Comparison of ENCODE assay signal across 7 mouse cellular contexts in the genomic region with DNA sequence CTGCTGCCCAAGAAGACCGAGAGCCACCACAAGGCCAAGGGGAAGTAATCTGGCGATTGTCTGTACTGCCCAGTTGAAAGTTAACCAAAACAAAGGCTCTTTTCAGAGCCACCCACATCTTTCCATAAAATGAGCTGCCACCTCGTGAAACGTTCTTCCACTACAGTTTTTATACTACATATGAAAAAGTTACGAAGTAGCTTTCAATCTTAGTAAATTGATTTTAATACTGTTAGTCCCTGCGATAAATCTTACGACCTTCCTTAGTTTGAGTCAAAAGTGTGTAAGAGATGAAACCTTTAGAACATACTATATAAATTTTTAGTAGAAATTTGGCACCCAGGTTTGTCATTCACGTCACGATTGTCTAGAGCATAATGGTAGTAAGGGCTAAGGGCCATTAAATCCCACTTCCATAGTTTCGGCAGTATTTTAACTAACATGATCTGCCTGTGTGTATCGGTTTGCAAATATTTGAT. TPM values are rescaled to one million over a fixed set of nuclear protein-coding genes. Genes with fewer than 3 reads are reported as not detected.
DNase-seq lines count a peak whose midpoint lies in the region; ATAC-seq and TF ChIP-seq lines count a peak whose summit lies in the region.

No protein-coding gene starts in this region.

- DNase-seq in thymus, adult 2 months = no peak
- DNase-seq in thymus, postnatal 10 days (ENCODE audit: low spot score in 2 of 2) = no peak
- peak; percentile 74 for DNase-seq in embryo, embryonic 9.5 days (ENCODE audit: extremely low spot score)
- no peak for DNase-seq in retina, postnatal 1 day

- H3K4me2 ChIP-seq in intestine, embryonic 16.5 days (ENCODE audit: low read depth, low read length) = peak overlapping the region; percentile 55
- peak overlapping the region; percentile 67 for H3K4me2 ChIP-seq in neural tube, embryonic 13.5 days

- H3K9ac ChIP-seq in intestine, embryonic 16.5 days (ENCODE audit: low read depth, low read length) = peak overlapping the region; percentile 66
- peak overlapping the region; percentile 66; the same call in 1 of the 2 replicates for H3K9ac ChIP-seq in neural tube, embryonic 13.5 days

- H3K27ac ChIP-seq in thymus, adult 2 months (ENCODE audit: control insufficient read depth, insufficient read depth, low read length) = peak overlapping the region; percentile 86
- H3K27ac ChIP-seq in intestine, embryonic 16.5 days (ENCODE audit: low read length) = peak overlapping the region; percentile 95
- peak overlapping the region; percentile 95 for H3K27ac ChIP-seq in neural tube, embryonic 13.5 days (replicated peaks)

- under 1% methylated on average over 11 of the region's 11 CpGs for WGBS in thymus, adult 2 months
- 2% methylated on average over 11 of the region's 11 CpGs for WGBS in intestine, embryonic 16.5 days
- under 1% methylated on average over 11 of the region's 11 CpGs for WGBS in neural tube, embryonic 13.5 days

- no peaks in the 10 kb centered on the region for H3K27me3 ChIP-seq in thymus, adult 2 months (ENCODE audit: control insufficient read depth, insufficient read depth, low read length)
- H3K27me3 ChIP-seq in intestine, embryonic 16.5 days (replicated peaks; ENCODE audit: control insufficient read depth, insufficient read depth, low read length) = no peaks in the 10 kb centered on the region
- H3K27me3 ChIP-seq in neural tube, embryonic 13.5 days = no peaks in the 10 kb centered on the region

- peak; percentile 27 for ATAC-seq in intestine, embryonic 16.5 days
- ATAC-seq in neural tube, embryonic 13.5 days (ENCODE audit: low read depth) = peak; percentile 44; the same call in 1 of the 2 replicates
- no peak for ATAC-seq in monocyte, adult 5-6 weeks (replicated peaks; ENCODE audit: insufficient number of reproducible peaks, low FRiP score, low TSS enrichment, poor library complexity, severe bottlenecking)

- 0 out of 2 replicates have a peak, but pooled peaks cover 2% of the 10 kb centered on the region for H3K4me1 ChIP-seq in thymus, adult 2 months (replicated peaks; ENCODE audit: control insufficient read depth, insufficient read depth, low read length)
- H3K4me1 ChIP-seq in intestine, embryonic 16.5 days (ENCODE audit: control insufficient read depth, insufficient read depth, low read length) = peaks cover 7% of the 10 kb centered on the region; the same call in 1 of the 2 replicates
- H3K4me1 ChIP-seq in neural tube, embryonic 13.5 days (replicated peaks) = peaks cover 29% of the 10 kb centered on the region

- TF ChIP-seq POLR2A in thymus, adult 2 months (IDR thresholded peaks at IDR 0.05; ENCODE audit: control insufficient read depth, extremely low read depth, insufficient read depth, low read length, poor library complexity) = no peak

- TF ChIP-seq CTCF in thymus, adult 2 months (IDR thresholded peaks at IDR 0.05; ENCODE audit: borderline replicate concordance, control insufficient read depth, extremely low read depth, insufficient read depth, low read length, poor library complexity) = no peak

- H3K36me3 ChIP-seq in thymus, adult 2 months (ENCODE audit: control insufficient read depth, insufficient read depth, low read length) = no peaks in the 10 kb centered on the region
- no peaks in the 10 kb centered on the region for H3K36me3 ChIP-seq in intestine, embryonic 16.5 days (ENCODE audit: control insufficient read depth, insufficient read depth, low read length)
- no peaks in the 10 kb centered on the region for H3K36me3 ChIP-seq in neural tube, embryonic 13.5 days

- peak overlapping the region; percentile 41 for H3K4me3 ChIP-seq in thymus, adult 2 months (ENCODE audit: control insufficient read depth, insufficient read depth, low read length)
- peak overlapping the region; percentile 48 for H3K4me3 ChIP-seq in intestine, embryonic 16.5 days (ENCODE audit: low read length)
- H3K4me3 ChIP-seq in neural tube, embryonic 13.5 days = peak overlapping the region; percentile 45

- no peaks in the 10 kb centered on the region for H3K9me3 ChIP-seq in intestine, embryonic 16.5 days (ENCODE audit: control insufficient read depth, low read length)
- no peaks in the 10 kb centered on the region for H3K9me3 ChIP-seq in neural tube, embryonic 13.5 days

RNA-seq across cellular contexts. Expression of a gene that starts 0.6 kb away (rescaled TPM):
- 529 and 561 TPM in 2 replicates for polyA plus RNA-seq in thymus, adult 2 months (2012; rRNA removed)
- polyA plus RNA-seq in intestine, embryonic 16.5 days (2015; fragmentation: Nextera tagmentation; extraction: Ambion mirVana) = 4.7 and 7.4 TPM in 2 replicates
- polyA plus RNA-seq in neural tube, embryonic 13.5 days (2015; fragmentation: Nextera tagmentation; extraction: Ambion mirVana) = 0.96 and 2.3 TPM in 2 replicates
- total RNA-seq in monocyte, adult 5-6 weeks (2017) = 9.7 TPM in 1 of 3 replicates, not detected in the others

RNA-seq across cellular contexts. Expression of a gene that starts 0.6 kb away (rescaled TPM):
- polyA plus RNA-seq in thymus, adult 2 months (2012; rRNA removed) = 258 and 455 TPM in 2 replicates
- 16.9 and 20.0 TPM in 2 replicates for polyA plus RNA-seq in intestine, embryonic 16.5 days (2015; fragmentation: Nextera tagmentation; extraction: Ambion mirVana)
- 5.1 and 9.7 TPM in 2 replicates for polyA plus RNA-seq in neural tube, embryonic 13.5 days (2015; fragmentation: Nextera tagmentation; extraction: Ambion mirVana)
- total RNA-seq in monocyte, adult 5-6 weeks (2017) = 64.3 to 74.6 TPM in 2 of 3 replicates, not detected in the other

RNA-seq across cellular contexts. Expression of a gene that starts 5.0 kb away (rescaled TPM):
- polyA plus RNA-seq in thymus, adult 2 months (2012; rRNA removed) = 160 and 224 TPM in 2 replicates
- 1.7 and 2.0 TPM in 2 replicates for polyA plus RNA-seq in intestine, embryonic 16.5 days (2015; fragmentation: Nextera tagmentation; extraction: Ambion mirVana)
- polyA plus RNA-seq in neural tube, embryonic 13.5 days (2015; fragmentation: Nextera tagmentation; extraction: Ambion mirVana) = not detected in 2 replicates
- total RNA-seq in monocyte, adult 5-6 weeks (2017) = 151 to 300 TPM (median 178 TPM) in 3 replicates

RNA-seq across cellular contexts. Expression of a gene that starts 5.3 kb away (rescaled TPM):
- 101 and 134 TPM in 2 replicates for polyA plus RNA-seq in thymus, adult 2 months (2012; rRNA removed)
- 1.4 and 2.1 TPM in 2 replicates for polyA plus RNA-seq in intestine, embryonic 16.5 days (2015; fragmentation: Nextera tagmentation; extraction: Ambion mirVana)
- polyA plus RNA-seq in neural tube, embryonic 13.5 days (2015; fragmentation: Nextera tagmentation; extraction: Ambion mirVana) = 2.3 TPM in 1 of 2 replicates, not detected in the other
- 10.8 to 62.1 TPM (median 12.1 TPM) in 3 replicates for total RNA-seq in monocyte, adult 5-6 weeks (2017)

RNA-seq across cellular contexts. Expression of a gene that starts 6.1 kb away (rescaled TPM):
- polyA plus RNA-seq in thymus, adult 2 months (2012; rRNA removed) = 377 and 602 TPM in 2 replicates
- polyA plus RNA-seq in intestine, embryonic 16.5 days (2015; fragmentation: Nextera tagmentation; extraction: Ambion mirVana) = 3.2 and 4.9 TPM in 2 replicates
- 1.5 and 2.7 TPM in 2 replicates for polyA plus RNA-seq in neural tube, embryonic 13.5 days (2015; fragmentation: Nextera tagmentation; extraction: Ambion mirVana)
- total RNA-seq in monocyte, adult 5-6 weeks (2017) = 6.8 TPM in 1 of 3 replicates, not detected in the others

Comparison
In these comparisons a context has a peak if more than half of its experiments do, and no peak if none do; other contexts are left out.
1. RNA of a gene that starts 0.6 kb away (polyA plus RNA-seq): 529 to 561 TPM in thymus, adult 2 months; 4.7 to 7.4 TPM in intestine, embryonic 16.5 days and 0.96 to 2.3 TPM in neural tube, embryonic 13.5 days; every median in the first group is over 10 times any median in the second.
2. RNA of a gene that starts 0.6 kb away (polyA plus RNA-seq): 258 to 455 TPM in thymus, adult 2 months; 16.9 to 20.0 TPM in intestine, embryonic 16.5 days and 5.1 to 9.7 TPM in neural tube, embryonic 13.5 days; every median in the first group is over 10 times any median in the second.
3. RNA of a gene that starts 5.0 kb away (polyA plus RNA-seq): 160 to 224 TPM in thymus, adult 2 months; 1.7 to 2.0 TPM in intestine, embryonic 16.5 days and not detected in neural tube, embryonic 13.5 days; every median in the first group is over 10 times any median in the second.
4. Peak in every context shown above with its lines, with median percentiles within 50 percentile points of each other: H3K27ac ChIP-seq and H3K4me3 ChIP-seq.